Mouse (Mus musculus) stomach, embryonic 16.5 days (tissue): ENCODE data around the gene Tacr1. TPM values are rescaled to one million over a fixed set of nuclear protein-coding genes. Genes with fewer than 3 reads are reported as not detected.

Experiments
- ATAC-seq: fragments of 200-750 bp; cut with Nextera tagmentation; 2 replicates; pipeline ENCODE4 v1.8.0; 2017; ENCODE audit warnings: moderate number of reproducible peaks, moderate TSS enrichment; ENCODE audit not compliant: insufficient read depth, low FRiP score
- H3K27ac ChIP-seq: fragments of 300-500 bp; sonication (generic); 2 replicates; pipeline ENCODE4 v1.5.1; 2014; ENCODE audit warnings: low read length
- H3K27me3 ChIP-seq: fragments of 300-500 bp; sonication (generic); 2 replicates; pipeline ENCODE4 v1.6.1; 2014; ENCODE audit warnings: low read length, control low read depth, mixed read lengths; ENCODE audit not compliant: control insufficient read depth, insufficient read depth
- H3K36me3 ChIP-seq: fragments of 300-500 bp; sonication (generic); 2 replicates; pipeline ENCODE4 v1.6.1; 2014; ENCODE audit warnings: low read length; ENCODE audit not compliant: control insufficient read depth, insufficient read depth
- H3K4me1 ChIP-seq: fragments of 300-500 bp; sonication (generic); 2 replicates; pipeline ENCODE4 v1.6.1; 2014; ENCODE audit warnings: low read length, control low read depth, mixed read lengths; ENCODE audit not compliant: control insufficient read depth, insufficient read depth
- H3K4me2 ChIP-seq: fragments of 300-500 bp; sonication (generic); 2 replicates; pipeline ENCODE4 v1.6.1; 2014; ENCODE audit warnings: low read depth, low read length, mixed read lengths
- H3K4me3 ChIP-seq: fragments of 300-500 bp; sonication (generic); replicated peaks from 2 replicates; pipeline ENCODE4 v1.5.1; 2014; ENCODE audit warnings: mild to moderate bottlenecking, low read length
- H3K9ac ChIP-seq: fragments of 300-500 bp; sonication (generic); 2 replicates; pipeline ENCODE4 v1.6.1; 2014; ENCODE audit warnings: low read length
- H3K9me3 ChIP-seq: fragments of 300-500 bp; sonication (generic); replicated peaks from 2 replicates; pipeline ENCODE4 v1.6.1; 2016; ENCODE audit warnings: low read length, control low read depth; ENCODE audit not compliant: control insufficient read depth
- WGBS: fragments of 180-500 bp; shearing (Covaris S2); extraction: QIAGEN DNeasy Blood & Tissue Kit; methylation state at CpG from one replicate; pipeline ENCODE4 v1.1.7; 2014; 5-methylcytosine and 5-hydroxymethylcytosine counted together
- polyA plus RNA-seq: library from polyadenylated mRNA; unstranded; fragments of >200 nt; fragmentation: Nextera tagmentation; extraction: Ambion mirVana; gene quantifications from 2 replicates; pipeline ENCODE4 v1.2.1, GENCODE M21; 2015

Tacr1 gene
- polyA plus RNA-seq, 1 experiment from 2014 or later, result 2.3 TPM

DNA sequence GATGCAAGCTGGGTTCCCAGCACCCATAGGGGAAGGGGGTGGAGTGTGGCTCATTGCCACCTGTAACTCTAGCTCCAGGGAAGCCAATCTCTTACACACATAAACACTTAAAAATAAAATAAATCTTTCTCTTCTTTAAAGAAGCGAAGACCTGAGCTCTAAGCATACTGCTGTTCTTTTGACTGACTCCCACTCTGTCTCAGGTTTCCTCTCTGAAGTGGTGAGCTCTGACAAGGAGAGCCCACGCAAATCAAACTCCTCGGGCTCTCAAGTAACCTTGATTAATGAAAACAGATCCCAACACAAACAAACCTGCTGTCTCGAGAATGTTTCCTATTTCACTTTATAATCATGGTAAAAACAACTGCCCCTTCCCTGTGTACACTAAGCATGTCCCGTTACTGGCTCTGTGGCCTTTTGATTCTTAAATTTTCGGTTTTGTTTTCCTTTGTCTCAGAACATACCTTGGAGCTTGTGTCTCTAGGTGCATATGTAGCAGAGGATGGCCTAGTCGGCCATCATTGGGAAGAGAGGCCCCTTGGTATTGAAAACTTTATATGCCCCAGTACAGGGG, 108.8 kb downstream of the Tacr1 start:
- H3K4me2 ChIP-seq, result no peak overlapping the region
- no peak overlapping the region for H3K27ac ChIP-seq
- no peak for ATAC-seq
- no peaks in the 10 kb centered on the region for H3K4me1 ChIP-seq
- H3K27me3 ChIP-seq, result no peaks in the 10 kb centered on the region
- no peak overlapping the region for H3K9ac ChIP-seq
- H3K9me3 ChIP-seq, result no peaks in the 10 kb centered on the region
- 52% methylated on average over 7 of the region's 7 CpGs for WGBS
- H3K36me3 ChIP-seq, result no peaks in the 10 kb centered on the region
- H3K4me3 ChIP-seq, result no peak overlapping the region

DNA sequence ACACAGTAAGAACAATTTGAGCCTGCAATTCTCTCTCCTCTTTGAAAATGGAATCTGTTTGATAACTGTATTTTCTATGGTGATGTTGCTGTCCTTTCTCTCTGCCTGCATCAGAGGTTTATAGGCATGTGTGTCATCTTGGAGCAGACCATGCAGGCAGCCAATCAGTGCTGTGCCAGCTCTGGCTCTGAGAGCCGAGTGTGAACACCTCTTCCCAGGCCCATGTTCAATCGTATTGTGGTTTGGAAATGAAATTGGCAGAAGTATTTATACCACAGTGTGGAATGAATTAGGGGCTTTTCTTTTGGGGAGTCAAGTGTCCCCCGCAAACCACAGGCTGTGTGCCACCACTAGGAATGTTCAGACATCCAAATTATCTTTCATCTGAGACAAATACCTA, 117.5 kb downstream of the Tacr1 start:
- H3K4me2 ChIP-seq, result no peak overlapping the region
- H3K4me3 ChIP-seq, result no peak overlapping the region
- 72% methylated on average over 3 of the region's 3 CpGs for WGBS
- ATAC-seq, result no peak
- H3K27me3 ChIP-seq, result no peaks in the 10 kb centered on the region
- H3K9ac ChIP-seq, result no peak overlapping the region
- H3K4me1 ChIP-seq, result no peaks in the 10 kb centered on the region
- H3K27ac ChIP-seq, result no peak overlapping the region
- no peaks in the 10 kb centered on the region for H3K9me3 ChIP-seq
- H3K36me3 ChIP-seq, result no peaks in the 10 kb centered on the region

DNA sequence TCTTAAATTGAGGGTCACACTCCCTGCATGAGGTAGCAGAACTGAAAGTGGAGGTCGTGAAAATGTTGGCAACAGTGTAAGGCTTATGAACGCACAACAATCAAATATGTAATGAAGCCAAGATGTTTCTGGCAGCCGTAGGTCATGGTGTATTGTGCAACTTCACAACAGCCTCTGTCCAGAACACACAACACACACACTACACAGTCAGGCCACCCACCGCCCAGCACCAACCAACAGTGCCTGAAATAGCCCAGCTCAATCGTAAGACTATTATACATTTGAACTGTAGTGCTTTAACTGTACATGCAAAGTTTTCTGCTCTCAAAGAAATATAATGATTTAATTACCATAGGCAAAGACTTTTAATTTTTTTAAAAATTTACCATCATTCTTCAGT, 120.4 kb downstream of the Tacr1 start:
- H3K4me2 ChIP-seq, result no peak overlapping the region
- H3K4me3 ChIP-seq, result no peak overlapping the region
- H3K9ac ChIP-seq, result no peak overlapping the region
- 86% methylated on average over 5 of the region's 5 CpGs for WGBS
- H3K4me1 ChIP-seq, result no peaks in the 10 kb centered on the region
- no peaks in the 10 kb centered on the region for H3K9me3 ChIP-seq
- H3K36me3 ChIP-seq, result no peaks in the 10 kb centered on the region
- no peaks in the 10 kb centered on the region for H3K27me3 ChIP-seq
- ATAC-seq, result no peak
- no peak overlapping the region for H3K27ac ChIP-seq

DNA sequence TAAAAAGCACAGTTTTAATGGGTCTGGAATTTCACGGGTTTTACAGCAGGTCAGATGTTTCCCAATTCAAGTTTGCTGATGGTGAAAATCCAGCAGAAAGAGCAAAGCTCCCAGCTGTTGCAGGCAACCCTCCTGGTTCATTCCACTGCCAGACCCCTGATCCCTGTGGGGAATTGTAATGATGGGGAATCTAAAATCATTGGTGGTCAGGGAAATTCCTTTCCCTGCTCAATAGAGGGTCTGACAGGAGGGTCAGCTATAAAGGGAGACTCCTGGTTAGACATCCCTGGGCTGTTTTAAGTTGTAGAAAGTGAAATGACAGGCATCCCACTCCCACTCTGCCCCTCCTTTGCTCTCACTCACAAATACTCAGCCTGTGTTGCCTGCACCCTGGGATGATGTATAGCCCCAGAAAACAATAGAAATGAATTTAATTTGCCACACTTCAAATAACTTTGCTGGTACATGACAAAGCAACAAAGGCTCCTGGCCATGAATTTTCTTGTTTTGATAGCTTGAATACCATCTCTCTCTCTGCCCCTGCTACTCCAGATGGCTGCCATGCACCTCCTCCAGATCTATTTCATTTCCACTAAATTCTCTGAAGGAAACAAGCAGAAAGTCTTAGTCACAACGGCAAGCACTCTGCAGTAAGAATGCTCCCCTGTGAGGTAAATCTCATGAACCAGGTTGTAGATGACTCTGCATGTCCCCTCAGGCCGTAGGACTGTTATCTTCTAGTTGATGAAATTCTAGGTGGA, 123.2 kb downstream of the Tacr1 start:
- 42% methylated on average over 3 of the region's 3 CpGs for WGBS
- H3K4me3 ChIP-seq, result no peak overlapping the region
- ATAC-seq, result no peak
- H3K27me3 ChIP-seq, result no peaks in the 10 kb centered on the region
- H3K36me3 ChIP-seq, result no peaks in the 10 kb centered on the region
- no peak overlapping the region for H3K4me2 ChIP-seq
- no peaks in the 10 kb centered on the region for H3K9me3 ChIP-seq
- H3K9ac ChIP-seq, result no peak overlapping the region
- no peak overlapping the region for H3K27ac ChIP-seq
- H3K4me1 ChIP-seq, result no peaks in the 10 kb centered on the region

DNA sequence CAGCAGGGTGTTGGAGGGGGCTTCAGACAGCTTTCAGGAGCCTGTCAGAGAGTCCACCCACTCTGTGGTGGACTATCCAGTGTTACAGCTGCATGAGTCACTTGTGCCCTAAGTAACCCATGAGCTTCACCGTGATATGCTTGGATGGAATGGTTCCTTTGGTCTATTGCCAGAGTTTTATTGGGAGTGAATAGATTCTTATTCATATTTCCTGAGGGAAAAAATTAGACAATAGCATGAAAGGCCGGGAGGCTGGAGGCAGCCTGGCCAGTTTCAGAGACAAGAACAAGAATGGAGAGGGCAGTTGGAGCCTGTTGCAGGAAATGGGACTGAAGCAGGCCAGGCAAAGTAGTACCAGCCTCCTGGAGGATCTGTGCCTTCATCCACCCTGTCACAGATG, 126.5 kb downstream of the Tacr1 start:
- 68% methylated on average over 2 of the region's 2 CpGs for WGBS
- no peak overlapping the region for H3K27ac ChIP-seq

DNA sequence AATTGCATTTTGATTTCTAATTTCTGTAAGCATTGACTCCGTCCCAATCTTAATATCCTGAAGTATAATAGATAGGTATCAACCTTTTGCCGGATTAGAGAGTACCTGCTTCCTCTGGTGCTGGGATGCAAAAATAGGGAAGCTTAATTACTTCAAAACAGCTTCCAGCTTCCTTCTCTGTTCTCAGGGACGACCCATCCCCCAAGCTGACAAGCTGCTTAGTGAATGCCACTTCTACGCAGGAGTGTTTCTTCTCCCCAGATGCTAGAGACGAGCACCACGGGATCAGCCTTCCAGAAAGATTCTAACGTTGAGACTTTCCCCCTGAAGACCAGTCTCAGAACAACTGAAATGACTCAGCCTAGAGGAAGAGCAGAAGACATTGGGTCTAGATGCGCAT, 134.5 kb downstream of the Tacr1 start:
- no peak overlapping the region for H3K27ac ChIP-seq
- no peaks in the 10 kb centered on the region for H3K36me3 ChIP-seq
- no peak for ATAC-seq
- WGBS, result 54% methylated on average over 8 of the region's 8 CpGs
- H3K4me1 ChIP-seq, result no peaks in the 10 kb centered on the region
- H3K9me3 ChIP-seq, result no peaks in the 10 kb centered on the region
- no peaks in the 10 kb centered on the region for H3K27me3 ChIP-seq
- H3K4me3 ChIP-seq, result no peak overlapping the region
- no peak overlapping the region for H3K4me2 ChIP-seq
- no peak overlapping the region for H3K9ac ChIP-seq

More for the DNA sequence above, 126.5 kb downstream of the Tacr1 start:
- Histone ChIP-seq H3K9ac (no peak overlapping the region), H3K4me3 (no peak overlapping the region), H3K4me2 (no peak overlapping the region), H3K36me3 (no peaks in the 10 kb centered on the region), H3K9me3 (no peaks in the 10 kb centered on the region), H3K27me3 (no peaks in the 10 kb centered on the region), H3K4me1 (no peaks in the 10 kb centered on the region)
- ATAC-seq, result no peak

DNA sequence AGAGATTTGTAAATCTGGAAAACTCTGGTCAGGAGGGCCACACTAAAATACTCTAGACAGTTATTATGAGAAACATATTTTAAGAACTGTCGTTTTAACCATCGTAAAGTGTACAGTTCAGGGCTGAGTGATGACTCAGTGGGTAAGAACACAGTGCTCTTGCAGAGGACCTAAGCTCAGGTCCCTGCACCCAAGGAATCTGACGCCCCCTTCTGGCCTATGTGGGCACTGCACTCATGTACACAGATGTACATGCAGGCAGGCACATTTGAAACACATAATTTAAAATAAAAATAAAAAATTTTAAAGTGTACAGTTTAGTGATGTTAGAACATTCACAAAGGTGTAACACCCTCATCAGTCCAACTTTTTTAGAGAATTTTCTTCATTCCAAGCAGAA, 147.1 kb downstream of the Tacr1 start:
- ATAC-seq, result no peak
- 43% methylated on average over 3 of the region's 3 CpGs for WGBS

DNA sequence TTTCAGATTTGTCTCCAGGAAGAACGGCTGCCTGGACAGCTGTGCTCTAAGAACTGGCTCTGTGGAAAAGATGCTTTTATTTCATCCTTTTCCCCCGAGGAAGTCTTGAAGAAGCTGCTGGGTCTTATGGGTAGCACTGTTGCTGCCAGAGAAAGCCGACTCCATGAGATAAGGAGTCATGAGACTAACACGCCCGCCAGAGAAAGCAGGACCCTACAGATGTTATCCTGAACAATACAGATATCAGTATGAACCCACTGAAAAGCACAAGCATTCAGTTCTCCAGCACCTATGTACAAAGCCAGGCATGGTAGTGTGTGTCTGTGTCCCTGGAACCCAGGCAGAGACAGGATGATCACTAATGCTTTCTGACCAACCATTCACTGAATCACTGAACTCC, 173.3 kb downstream of the Tacr1 start:
- no peak for ATAC-seq
- H3K27me3 ChIP-seq, result no peaks in the 10 kb centered on the region
- H3K4me2 ChIP-seq, result no peak overlapping the region
- WGBS, result 65% methylated on average over 5 of the region's 5 CpGs
- H3K4me3 ChIP-seq, result no peak overlapping the region
- no peaks in the 10 kb centered on the region for H3K4me1 ChIP-seq
- no peaks in the 10 kb centered on the region for H3K9me3 ChIP-seq
- no peak overlapping the region for H3K9ac ChIP-seq
- no peaks in the 10 kb centered on the region for H3K36me3 ChIP-seq
- no peak overlapping the region for H3K27ac ChIP-seq

More for the DNA sequence above, 147.1 kb downstream of the Tacr1 start:
- Histone ChIP-seq H3K4me2 (no peak overlapping the region), H3K4me3 (no peak overlapping the region), H3K27ac (no peak overlapping the region), H3K4me1 (no peaks in the 10 kb centered on the region), H3K9me3 (peaks cover 6% of the 10 kb centered on the region; the same call in 1 of the 2 replicates), H3K36me3 (no peaks in the 10 kb centered on the region), H3K9ac (no peak overlapping the region), H3K27me3 (no peaks in the 10 kb centered on the region)

DNA sequence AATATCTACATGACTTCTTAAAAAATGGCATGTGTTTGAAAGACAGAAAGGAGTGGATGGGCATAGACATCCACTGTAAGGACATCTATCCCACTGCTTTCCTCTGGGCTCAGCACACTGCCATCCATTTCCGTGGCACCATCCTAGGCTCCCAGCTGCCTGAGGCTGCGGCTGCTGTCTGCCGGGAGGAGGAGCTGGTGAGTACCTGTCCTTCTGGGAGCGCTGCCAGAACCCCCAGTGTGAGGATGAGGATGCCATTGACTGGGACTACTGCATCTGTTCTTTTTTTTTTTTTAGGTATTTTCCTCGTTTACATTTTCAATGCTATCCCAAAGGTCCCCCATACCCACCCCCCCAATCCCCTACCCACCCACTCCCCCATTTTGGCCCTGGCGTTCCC, 183.3 kb downstream of the Tacr1 start:
- ATAC-seq, result no peak
- no peak overlapping the region for H3K27ac ChIP-seq
- no peak overlapping the region for H3K9ac ChIP-seq
- H3K27me3 ChIP-seq, result no peaks in the 10 kb centered on the region
- H3K4me3 ChIP-seq, result no peak overlapping the region
- WGBS, result 58% methylated on average over 5 of the region's 6 CpGs
- H3K36me3 ChIP-seq, result no peaks in the 10 kb centered on the region
- H3K4me2 ChIP-seq, result no peak overlapping the region
- H3K9me3 ChIP-seq, result no peaks in the 10 kb centered on the region
- H3K4me1 ChIP-seq, result no peaks in the 10 kb centered on the region
